8 mouse cellular contexts compared by ENCODE assay signal in the genomic region with DNA sequence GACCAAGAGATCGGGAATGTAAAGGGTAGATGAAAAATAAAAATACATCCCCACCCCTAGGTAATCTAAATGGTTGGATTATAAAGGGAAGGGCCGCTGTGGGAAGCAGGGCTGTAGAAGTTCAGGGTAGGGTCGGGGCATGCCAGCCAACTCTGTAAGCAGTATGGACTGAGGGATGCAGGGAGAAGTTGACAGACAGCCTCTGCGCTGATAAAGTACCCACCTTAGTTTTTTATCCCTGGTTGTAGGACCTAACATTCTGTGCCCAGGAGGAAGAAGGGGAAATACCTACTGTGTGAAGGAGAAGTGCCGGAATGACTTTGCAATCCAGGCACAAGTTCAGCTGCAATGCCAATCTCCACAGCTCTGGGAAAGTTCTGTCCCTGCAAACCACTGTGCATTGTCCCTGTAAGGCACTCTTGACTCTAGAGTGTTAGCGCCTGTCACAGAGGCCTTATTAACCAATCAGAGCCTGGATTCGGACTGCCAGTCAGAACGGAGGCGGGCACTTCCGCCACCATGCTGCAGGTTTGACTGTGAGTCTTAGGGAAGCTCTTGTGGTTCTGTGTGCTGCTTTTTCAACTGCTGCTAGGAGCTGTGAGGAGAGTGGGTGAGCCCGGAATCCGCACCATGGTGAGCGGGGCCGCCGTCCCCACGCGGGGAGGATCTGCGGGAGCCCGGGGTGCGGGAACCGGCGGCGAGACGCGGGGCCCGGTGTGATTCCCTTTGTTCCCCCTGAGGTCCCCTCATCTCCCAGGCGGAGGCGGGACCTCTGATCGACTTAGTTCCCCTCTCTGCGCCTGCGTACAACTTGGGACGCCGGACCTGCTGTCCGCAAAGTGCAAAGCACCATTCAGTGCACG. TPM values are rescaled to one million over a fixed set of nuclear protein-coding genes. Genes with fewer than 3 reads are reported as not detected.
DNase-seq lines count a peak whose midpoint lies in the region; ATAC-seq and TF ChIP-seq lines count a peak whose summit lies in the region.

A gene (plus strand): TSS at position 527 of the 863 bp plus-strand sequence.

- WGBS in forebrain, embryonic 16.5 days, result 10% methylated on average over 35 of the region's 35 CpGs
- whole genome bisulfite sequencing in lung, embryonic 14.5 days, result 8% methylated on average over 35 of the region's 35 CpGs
- WGBS in olfactory bulb, adult 2 months, result 8% methylated on average over 35 of the region's 35 CpGs
- WGBS in thymus, adult 2 months, result 10% methylated on average over 35 of the region's 35 CpGs

- in situ Hi-C loops in ES-E14 (cut with MboI; ENCODE audit: low sequenced_read_pairs in 2 of 2, unreplicated experiment in 2 of 2), result loop anchor here in 1 of 2 experiments (10.0 kb wide), 1 partner anchor 117 kb away; no protein-coding TSS in a partner anchor

- peak; percentile 76 for TF ChIP-seq POLR2A in olfactory bulb, adult 2 months (IDR thresholded peaks at IDR 0.05; ENCODE audit: insufficient read depth, low read depth, low read length)
- TF ChIP-seq POLR2A in thymus, adult 2 months (IDR thresholded peaks at IDR 0.05; ENCODE audit: control insufficient read depth, extremely low read depth, insufficient read depth, low read length, poor library complexity), result peak; percentile 78

- peak within 1 kb of the TSS; percentile 94 for H3K9ac ChIP-seq in ES-E14 (ENCODE audit: insufficient read depth, low read depth, low read length, poor library complexity, severe bottlenecking)
- peak within 1 kb of the TSS; percentile 83 for H3K9ac ChIP-seq in forebrain, embryonic 16.5 days (replicated peaks; ENCODE audit: low read depth, low read length)
- peak within 1 kb of the TSS; percentile 82 for H3K9ac ChIP-seq in lung, embryonic 14.5 days

- peak; percentile 34 for TF ChIP-seq CTCF in layer of hippocampus, adult 2 months (conservative IDR thresholded peaks at IDR 0.05)
- no peak for TF ChIP-seq CTCF in lung, embryonic 14.5 days (IDR thresholded peaks at IDR 0.05; ENCODE audit: low read depth)
- TF ChIP-seq CTCF in olfactory bulb, adult 2 months (IDR thresholded peaks at IDR 0.05; ENCODE audit: insufficient read depth, low read depth, low read length), result no peak
- no peak for TF ChIP-seq CTCF in thymus, adult 2 months (IDR thresholded peaks at IDR 0.05; ENCODE audit: borderline replicate concordance, control insufficient read depth, extremely low read depth, insufficient read depth, low read length, poor library complexity)

- peaks cover 2% of the 10 kb centered on the region; the same call in 1 of the 2 replicates for H3K9me3 ChIP-seq in ES-E14 (ENCODE audit: control insufficient read depth, insufficient read depth, low read depth, low read length)
- H3K9me3 ChIP-seq in forebrain, embryonic 16.5 days (ENCODE audit: control insufficient read depth, low read length), result peaks cover 33% of the 10 kb centered on the region
- H3K9me3 ChIP-seq in lung, embryonic 14.5 days (ENCODE audit: low read depth, low read length), result peaks cover 33% of the 10 kb centered on the region

- ATAC-seq in forebrain, embryonic 16.5 days, result peak; percentile 99
- peak; percentile 100 for ATAC-seq in lung, embryonic 14.5 days (ENCODE audit: insufficient read depth)

- no peaks in the 10 kb centered on the region for H3K4me1 ChIP-seq in ES-E14 (ENCODE audit: control insufficient read depth in 2 of 2, insufficient read depth in 2 of 2, low read length in 2 of 2, poor library complexity in 1 of 2)
- H3K4me1 ChIP-seq in forebrain, embryonic 16.5 days (replicated peaks; ENCODE audit: control insufficient read depth, insufficient read depth, low read length), result peaks cover 4% of the 10 kb centered on the region
- H3K4me1 ChIP-seq in lung, embryonic 14.5 days (ENCODE audit: insufficient read depth), result no peaks in the 10 kb centered on the region
- no peaks in the 10 kb centered on the region; the same call in 1 of the 2 replicates for H3K4me1 ChIP-seq in olfactory bulb, adult 2 months (ENCODE audit: control insufficient read depth, insufficient read depth, low read length)
- H3K4me1 ChIP-seq in thymus, adult 2 months (replicated peaks; ENCODE audit: control insufficient read depth, insufficient read depth, low read length), result peaks cover 4% of the 10 kb centered on the region

- DNase-seq in ES-E14 (ENCODE audit: low read depth, low spot score), result peak; percentile 97
- DNase-seq in cerebellum, adult 11 months, result peak; percentile 91
- peak; percentile 86 to 92 for DNase-seq in heart, postnatal 36 days
- DNase-seq in layer of hippocampus, adult 2 months (ENCODE audit: low spot score in 2 of 2), result peak; percentile 86 to 94
- peak; percentile 97 for DNase-seq in lung, embryonic 14.5 days
- DNase-seq in thymus, adult 2 months, result peak; percentile 92

- 0 out of 2 replicates have a peak, but pooled peaks cover 2% of the 10 kb centered on the region for H3K36me3 ChIP-seq in ES-E14 (ENCODE audit: control insufficient read depth, insufficient read depth, low read length, poor library complexity, severe bottlenecking)
- no peaks in the 10 kb centered on the region for H3K36me3 ChIP-seq in forebrain, embryonic 16.5 days (ENCODE audit: control insufficient read depth, insufficient read depth)
- H3K36me3 ChIP-seq in lung, embryonic 14.5 days (ENCODE audit: insufficient read depth), result no peaks in the 10 kb centered on the region
- no peaks in the 10 kb centered on the region for H3K36me3 ChIP-seq in thymus, adult 2 months (ENCODE audit: control insufficient read depth, insufficient read depth, low read length)

- peak within 1 kb of the TSS; percentile 85 for H3K27ac ChIP-seq in ES-E14 (ENCODE audit: insufficient read depth, low read depth, low read length, poor library complexity, severe bottlenecking)
- H3K27ac ChIP-seq in forebrain, embryonic 16.5 days (ENCODE audit: low read length), result peak within 1 kb of the TSS; percentile 98
- peak within 1 kb of the TSS; percentile 97 for H3K27ac ChIP-seq in layer of hippocampus, adult 2 months
- H3K27ac ChIP-seq in lung, embryonic 14.5 days (ENCODE audit: low read depth), result peak within 1 kb of the TSS; percentile 96
- H3K27ac ChIP-seq in olfactory bulb, adult 2 months (ENCODE audit: insufficient read depth, low read depth, low read length), result peak within 1 kb of the TSS; percentile 89
- H3K27ac ChIP-seq in thymus, adult 2 months (ENCODE audit: control insufficient read depth, insufficient read depth, low read length), result peak within 1 kb of the TSS; percentile 80

- peak within 1 kb of the TSS; percentile 48 for H3K4me2 ChIP-seq in forebrain, embryonic 16.5 days (ENCODE audit: low read length)
- H3K4me2 ChIP-seq in lung, embryonic 14.5 days, result peak within 1 kb of the TSS; percentile 64

- intact Hi-C loops in heart, postnatal 36 days (cut with DNase I), result loop anchor here (5.0 kb wide), 4 partner anchors 34 to 406 kb away; a partner anchor contains a TSS

- peak within 1 kb of the TSS; percentile 91 to 95 for H3K4me3 ChIP-seq in ES-E14 (ENCODE audit: insufficient read depth in 1 of 2, low read depth in 1 of 2, low read length in 2 of 2, poor library complexity in 1 of 2, severe bottlenecking in 1 of 2)
- peak within 1 kb of the TSS; percentile 72 for H3K4me3 ChIP-seq in forebrain, embryonic 16.5 days (replicated peaks; ENCODE audit: low read length)
- peak within 1 kb of the TSS; percentile 84 for H3K4me3 ChIP-seq in layer of hippocampus, adult 2 months
- H3K4me3 ChIP-seq in lung, embryonic 14.5 days (ENCODE audit: low read depth, low read length), result peak within 1 kb of the TSS; percentile 67
- peak within 1 kb of the TSS; percentile 76 for H3K4me3 ChIP-seq in olfactory bulb, adult 2 months (ENCODE audit: insufficient read depth, low read depth, low read length)
- peak within 1 kb of the TSS; percentile 82 for H3K4me3 ChIP-seq in thymus, adult 2 months (ENCODE audit: control insufficient read depth, insufficient read depth, low read length)

- no peaks in the 10 kb centered on the region for H3K27me3 ChIP-seq in forebrain, embryonic 16.5 days (replicated peaks; ENCODE audit: control insufficient read depth, insufficient read depth, low read length)
- H3K27me3 ChIP-seq in lung, embryonic 14.5 days (ENCODE audit: insufficient read depth, low read length), result no peaks in the 10 kb centered on the region
- no peaks in the 10 kb centered on the region for H3K27me3 ChIP-seq in thymus, adult 2 months (ENCODE audit: control insufficient read depth, insufficient read depth, low read length)

TF ChIP-seq in ES-E14, 5 proteins besides CTCF, POLR2A, EP300 and RAD21:
- TF ChIP-seq MAFK (IDR thresholded peaks at IDR 0.05; ENCODE audit: insufficient read depth, low read depth, low read length) (no peak), CHD2 (IDR thresholded peaks at IDR 0.05; ENCODE audit: low read depth, low read length) (0 out of 2 replicates have a peak, but pooled peaks have one; percentile 51), ZNF384 (IDR thresholded peaks at IDR 0.05; ENCODE audit: low read depth, low read length) (no peak), HCFC1 (IDR thresholded peaks at IDR 0.05; ENCODE audit: borderline replicate concordance, insufficient read depth, low read length) (no peak)

RNA-seq across cellular contexts. Expression of the gene that starts here (rescaled TPM):
- 9.1 and 10.4 TPM in 2 replicates for total RNA-seq in ES-E14 (2012; rRNA removed)
- 17.6 and 20.6 TPM in 2 replicates for polyA plus RNA-seq in forebrain, embryonic 16.5 days (2015; fragmentation: Nextera tagmentation; extraction: Ambion mirVana)
- 1 to 10 TPM; 4.2 to 4.7 TPM for total RNA-seq in heart, postnatal 36 days (2021)
- 10 to 100 TPM; 11.9 to 12.5 TPM for total RNA-seq in layer of hippocampus, adult 2 months (2021)
- 13.5 and 15.7 TPM in 2 replicates for polyA plus RNA-seq in lung, embryonic 14.5 days (2014; fragmentation: Nextera tagmentation; extraction: Ambion mirVana)
- not detected in 2 replicates for polyA plus RNA-seq in olfactory bulb, adult 2 months (2012; ENCODE audit: insufficient read depth, insufficient read length, low replicate concordance, missing spikeins)
- polyA plus RNA-seq in thymus, adult 2 months (2012; rRNA removed), result 3.5 and 5.4 TPM in 2 replicates

Comparison
In these comparisons a context has a peak if more than half of its experiments do, and no peak if none do; other contexts are left out.
1. Peak in every context shown above with its lines: DNase-seq, ATAC-seq, H3K4me3 ChIP-seq and H3K27ac ChIP-seq.